Mouse (Mus musculus) hindlimb bud, embryonic 11.5 days (tissue): Measurements from ENCODE around the gene Arhgap15.

Experiments used
- DNase-seq: peaks from one replicate; pipeline ENCODE4 v3.0.0-alpha.2; 2012; ENCODE audit warnings: low read depth, low spot score; ENCODE audit errors: extremely low spot score

Gene Arhgap15

DNA sequence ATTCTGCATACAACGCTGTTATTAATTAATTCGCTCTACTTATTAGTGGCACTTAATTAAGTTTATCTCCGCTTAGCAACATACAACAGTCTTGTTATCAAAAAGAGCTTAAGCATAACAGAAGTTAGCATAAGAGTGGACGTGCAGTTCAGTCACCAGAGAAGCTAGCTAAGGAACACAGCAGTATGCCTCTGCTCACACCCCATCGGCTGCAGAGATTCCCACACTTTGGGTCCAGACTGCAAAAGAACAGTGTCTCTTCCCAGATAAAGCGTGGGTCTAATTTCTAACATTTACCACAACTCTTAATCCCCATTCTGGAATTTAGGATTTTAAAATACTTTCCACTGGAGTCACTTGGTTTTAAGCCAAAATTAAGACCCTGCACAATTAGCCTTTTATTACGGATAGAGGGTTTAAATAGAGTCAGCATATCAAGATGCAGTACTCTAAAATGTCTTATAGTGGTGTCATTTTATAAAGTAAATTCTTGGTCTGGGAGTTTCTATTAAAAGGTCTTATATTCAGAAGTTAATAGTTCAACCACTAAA, 400.0 kb downstream of the Arhgap15 start:
- DNase-seq, result no peak

DNA sequence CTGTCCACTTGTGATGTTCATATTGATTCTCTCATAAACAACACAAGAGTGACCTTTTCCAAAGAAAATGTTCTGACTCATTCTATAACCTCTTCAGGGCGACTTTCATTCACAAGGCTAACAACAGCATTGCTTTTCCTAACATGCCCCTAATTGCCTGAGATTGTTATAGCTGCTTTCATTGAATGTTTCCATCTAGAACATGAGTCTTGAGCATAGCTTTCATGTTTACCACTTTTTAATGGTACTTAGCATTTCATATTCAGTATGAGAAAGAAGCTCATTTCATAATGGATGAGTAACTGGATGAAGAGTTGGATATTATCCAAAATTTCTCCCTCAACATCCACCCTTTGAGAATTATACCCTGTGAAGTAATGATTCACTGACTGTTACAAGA, 403.7 kb downstream of the Arhgap15 start:
- no peak for DNase-seq

DNA sequence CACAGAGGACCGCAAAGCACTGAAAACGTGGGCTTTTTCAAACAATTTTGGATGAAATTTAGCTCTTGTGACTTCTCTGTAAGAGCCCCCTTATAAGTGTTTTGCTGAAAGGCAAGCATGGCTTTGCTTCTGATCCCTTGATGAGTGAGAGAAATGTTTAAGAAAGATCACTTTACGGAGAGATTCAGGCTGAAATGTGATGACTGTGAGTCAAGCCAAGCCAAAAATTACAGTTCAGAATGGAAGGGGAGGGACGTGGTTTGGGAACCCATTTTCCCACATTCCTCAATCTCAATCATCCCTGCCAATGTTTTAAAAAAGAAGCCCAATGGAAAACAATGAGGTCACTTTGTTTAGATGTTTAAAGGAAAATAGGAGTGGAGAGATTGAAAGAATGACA, 411.7 kb downstream of the Arhgap15 start:
- peak; percentile 8 for DNase-seq

DNA sequence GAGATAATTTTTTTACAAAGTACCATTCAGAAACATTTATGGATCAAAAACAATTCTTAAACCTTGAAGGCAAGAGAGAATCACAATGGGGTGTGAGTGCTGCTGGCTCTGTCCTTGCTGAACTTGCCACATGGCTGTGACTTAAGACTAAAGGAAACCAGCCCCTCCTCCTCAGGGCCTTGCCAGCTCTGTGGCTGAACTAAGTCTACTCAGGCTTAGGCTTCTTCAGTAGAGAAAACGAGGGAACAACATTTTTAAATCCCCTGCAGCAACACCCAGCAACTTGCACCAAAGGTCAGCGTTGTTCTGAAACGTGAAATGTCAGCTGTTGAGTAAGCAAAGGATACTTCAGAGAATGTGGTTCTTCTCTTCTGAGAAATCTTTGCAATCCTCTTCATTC, 417.2 kb downstream of the Arhgap15 start:
- no peak for DNase-seq

DNA sequence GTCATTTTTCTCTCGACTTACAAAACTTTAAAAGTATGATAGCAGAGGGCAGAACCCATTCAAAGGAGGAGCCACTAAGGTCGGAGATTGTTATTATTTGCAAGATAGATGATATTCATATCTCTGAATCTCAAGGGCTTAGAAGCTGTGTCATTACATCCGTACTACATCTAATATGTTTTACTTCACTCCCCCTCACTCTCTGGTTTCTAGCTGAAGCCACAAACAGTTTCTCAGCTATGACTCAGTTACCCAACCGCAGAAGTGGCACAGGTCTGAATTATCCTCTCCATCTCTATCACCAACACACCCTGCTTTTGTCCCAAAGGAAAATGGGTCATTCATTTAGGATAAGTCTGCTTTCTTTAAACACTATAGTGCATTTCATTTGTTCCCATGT, 418.1 kb downstream of the Arhgap15 start:
- DNase-seq, result no peak

DNA sequence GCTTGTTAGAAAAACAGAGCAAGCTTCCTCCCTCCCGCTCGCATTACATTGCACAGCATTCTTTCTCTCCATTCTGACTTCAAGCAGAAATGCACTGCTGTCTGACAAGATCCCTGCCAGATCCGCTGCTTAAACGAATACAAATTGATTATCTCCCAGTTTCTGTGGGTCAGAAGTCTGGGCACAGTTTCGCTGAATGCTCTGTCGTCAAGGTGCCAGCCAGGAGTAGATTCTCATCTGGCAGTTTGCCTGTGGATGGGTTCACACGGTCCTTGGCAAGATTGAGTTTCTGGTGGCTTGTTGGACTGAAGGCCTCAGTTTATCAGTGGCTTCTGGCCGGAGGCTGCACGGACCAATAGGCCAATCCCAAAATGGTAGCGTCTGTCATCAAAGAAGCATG, 435.9 kb downstream of the Arhgap15 start:
- no peak for DNase-seq

DNA sequence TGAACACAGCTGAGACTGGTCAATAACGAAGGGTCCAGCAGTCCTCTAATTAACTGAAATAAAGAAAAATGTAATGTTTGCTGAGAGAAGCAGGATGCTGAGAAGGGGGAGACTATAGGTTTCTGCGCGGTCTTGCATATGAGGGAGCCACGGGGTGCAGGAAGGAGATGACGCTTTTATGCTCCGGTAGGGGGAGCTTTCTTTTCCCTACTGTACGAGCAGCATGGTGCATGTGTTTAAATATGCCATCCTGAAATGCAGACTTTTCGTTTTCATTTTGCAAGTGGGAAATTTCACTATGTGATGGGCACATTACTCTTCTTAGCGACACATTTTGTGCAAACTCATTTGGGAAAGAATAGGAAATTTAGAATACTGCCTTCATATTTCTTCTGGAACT, 442.1 kb downstream of the Arhgap15 start:
- DNase-seq, result no peak

DNA sequence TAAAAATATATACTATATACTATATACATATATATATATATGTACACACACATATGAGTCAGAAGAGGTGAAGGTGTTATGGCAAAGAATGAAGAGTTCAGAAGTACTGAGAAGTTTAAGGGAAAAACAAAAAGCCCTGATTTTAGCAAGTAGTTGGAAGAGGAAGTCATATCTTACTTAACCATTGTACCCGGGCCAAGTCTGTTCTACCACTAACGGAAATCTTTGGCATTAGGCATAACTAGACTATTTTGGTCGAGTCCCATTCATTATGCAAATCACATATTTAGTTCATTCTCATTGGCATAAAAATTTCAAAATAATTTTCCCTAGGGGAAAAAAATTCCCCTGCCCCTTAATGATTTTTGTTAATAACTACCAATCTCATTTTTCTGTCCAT, 443.4 kb downstream of the Arhgap15 start:
- DNase-seq, result no peak

DNA sequence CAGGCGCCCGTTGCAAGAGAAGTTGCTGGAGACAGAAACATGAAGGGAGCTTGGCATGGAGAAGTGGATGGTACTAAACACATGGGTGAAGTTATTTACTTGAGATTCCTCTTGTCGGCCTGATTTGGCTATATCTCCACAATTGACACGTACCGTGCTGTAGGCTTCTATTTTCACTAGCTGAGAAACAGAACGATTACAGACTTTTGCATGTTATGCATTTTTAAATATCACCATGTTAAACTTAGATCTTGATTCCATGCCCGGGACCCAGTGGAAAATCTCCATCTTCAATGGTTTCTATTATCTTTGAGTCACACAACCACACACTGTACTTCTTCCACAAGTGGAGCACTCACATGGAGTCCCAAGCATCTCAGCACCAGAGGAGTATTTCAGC, 466.9 kb downstream of the Arhgap15 start:
- DNase-seq, result no peak

DNA sequence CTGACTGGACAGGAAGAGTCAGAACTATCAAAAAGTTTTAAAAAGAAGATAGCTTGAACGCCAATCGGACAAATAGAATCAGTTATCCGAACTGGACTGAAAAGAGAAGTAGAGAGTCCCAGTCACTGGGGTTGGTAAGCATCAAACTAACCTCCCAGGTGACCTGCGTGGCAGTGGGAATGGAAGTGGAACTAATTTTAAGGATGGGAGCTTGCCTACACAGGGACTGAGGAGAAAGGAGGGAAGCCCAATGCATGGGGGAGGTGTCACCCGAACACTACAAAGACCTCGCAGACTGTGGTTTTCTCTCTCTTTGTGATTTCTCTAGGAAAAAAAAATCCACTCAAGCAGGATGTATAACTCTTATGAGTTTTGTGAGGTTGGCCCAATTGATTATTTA, 469.2 kb downstream of the Arhgap15 start:
- DNase-seq, result no peak

DNA sequence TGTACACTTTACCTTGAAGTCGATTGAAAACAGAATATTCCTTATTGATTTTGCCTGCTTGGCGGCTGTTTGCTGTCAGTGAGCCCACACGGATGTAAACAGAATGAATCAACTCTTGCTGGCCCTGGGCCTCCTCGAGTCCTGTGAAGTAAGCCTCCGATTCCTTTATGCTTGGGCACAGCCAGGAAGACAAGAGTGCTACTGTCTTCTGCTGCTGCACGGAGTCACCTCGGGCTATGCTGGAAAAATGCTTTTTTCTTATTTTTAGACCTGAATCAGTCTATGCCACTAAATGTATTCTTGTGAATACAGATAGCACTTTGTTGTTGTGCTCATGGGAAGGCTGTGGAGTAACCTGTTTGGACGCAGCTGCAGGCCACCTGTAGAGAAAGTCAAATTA, 469.7 kb downstream of the Arhgap15 start:
- no peak for DNase-seq

DNA sequence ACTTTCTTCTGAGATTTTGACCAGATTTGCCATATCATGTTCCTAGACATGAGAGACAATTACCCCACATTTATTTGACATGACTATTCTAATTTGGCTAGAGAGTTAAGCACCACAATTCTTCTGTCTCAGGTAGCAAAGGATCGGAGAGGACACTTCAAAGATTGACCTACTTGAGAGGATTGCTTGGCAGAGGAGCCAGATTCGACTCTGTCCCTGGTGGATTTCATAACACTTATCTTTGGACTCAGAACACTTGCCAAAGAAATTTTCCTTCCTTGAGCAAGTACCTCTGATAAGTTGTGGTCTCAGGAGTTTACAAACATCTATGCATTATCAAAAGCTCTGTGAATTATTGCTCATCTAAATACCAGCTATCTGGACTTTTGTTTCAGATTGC, 473.1 kb downstream of the Arhgap15 start:
- DNase-seq, result no peak

DNA sequence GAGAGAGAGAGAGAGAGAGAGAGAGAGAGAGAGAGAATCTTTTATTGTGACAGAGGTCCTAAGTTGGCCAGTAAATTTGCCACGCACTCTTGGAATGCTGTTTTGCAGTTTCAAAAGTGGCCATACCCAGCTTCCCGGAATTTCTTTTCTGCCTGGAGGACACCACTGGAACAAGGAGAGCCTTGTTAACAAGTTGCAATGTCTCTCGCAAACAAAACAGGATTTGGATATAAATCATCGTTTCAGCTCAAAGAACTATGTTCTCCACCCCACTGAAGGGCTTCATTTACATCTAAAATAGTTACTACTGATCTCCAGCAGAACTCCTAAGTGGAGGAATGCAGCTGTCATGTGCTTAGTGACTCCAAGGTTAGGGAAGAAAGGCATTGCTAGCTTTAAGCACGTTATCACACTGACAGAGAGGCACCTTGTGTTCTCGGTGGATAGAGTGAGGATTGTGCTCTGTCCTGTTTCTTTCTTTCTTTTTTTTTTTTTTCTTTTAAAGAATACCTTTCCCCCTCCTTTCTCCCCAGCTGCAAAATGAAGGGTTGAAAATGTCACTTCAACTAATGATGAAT, 473.6 kb downstream of the Arhgap15 start:
- DNase-seq, result no peak

DNA sequence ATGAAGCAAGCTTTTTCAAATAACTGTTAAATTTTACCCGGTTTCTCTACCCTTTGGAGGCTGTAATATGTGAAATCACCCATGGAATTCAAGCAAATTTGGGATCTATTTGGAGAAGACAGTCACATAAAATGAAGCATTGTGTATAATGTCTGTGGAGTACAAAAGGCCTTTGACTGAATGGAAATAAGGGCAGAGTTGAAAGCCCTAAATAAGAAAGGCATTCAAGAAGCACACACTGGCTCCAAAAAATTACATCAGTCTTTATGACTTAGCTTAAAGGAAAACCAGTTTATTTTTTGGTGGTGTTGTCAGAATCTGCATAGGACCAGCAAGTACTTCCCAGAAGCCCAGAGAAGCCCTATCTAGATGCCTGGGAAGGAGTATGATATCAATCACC, 486.2 kb downstream of the Arhgap15 start:
- no peak for DNase-seq

DNA sequence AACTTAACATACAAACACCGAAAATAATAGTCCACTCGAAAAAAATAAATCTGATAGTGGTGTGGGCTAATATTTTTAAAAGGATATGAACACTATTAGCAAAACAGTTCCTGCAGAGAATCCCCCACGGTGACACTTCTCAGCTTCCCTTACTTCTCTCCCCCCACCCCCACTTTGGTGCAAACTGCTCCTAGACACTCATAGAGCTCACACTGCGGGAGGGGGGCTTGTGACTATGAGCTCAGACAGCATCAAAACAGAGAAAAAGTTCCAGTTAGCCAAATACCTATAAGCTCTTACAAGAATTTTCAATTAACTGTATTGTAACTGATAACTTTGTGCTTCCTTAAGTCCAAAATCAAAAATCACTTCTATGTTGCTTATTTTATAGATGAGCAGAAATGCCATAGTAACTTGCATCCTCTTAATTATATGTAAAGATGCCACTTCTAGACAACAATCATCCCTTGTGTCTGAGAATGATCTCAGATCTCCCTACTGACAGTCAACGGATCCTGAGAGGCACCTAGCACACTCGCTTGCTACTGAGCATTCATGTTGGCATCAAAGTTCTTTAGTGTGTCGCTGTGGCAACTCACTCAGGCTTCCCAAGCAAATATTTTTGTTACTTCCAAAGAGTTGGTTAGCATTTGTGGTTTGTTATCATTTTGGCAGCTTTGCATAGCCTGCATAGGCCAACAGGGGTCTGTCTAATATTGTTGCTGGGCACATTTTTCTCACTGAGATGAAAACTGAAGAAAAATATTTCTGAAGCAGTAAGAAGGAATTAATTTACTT, 493.2 kb downstream of the Arhgap15 start:
- no peak for DNase-seq

DNA sequence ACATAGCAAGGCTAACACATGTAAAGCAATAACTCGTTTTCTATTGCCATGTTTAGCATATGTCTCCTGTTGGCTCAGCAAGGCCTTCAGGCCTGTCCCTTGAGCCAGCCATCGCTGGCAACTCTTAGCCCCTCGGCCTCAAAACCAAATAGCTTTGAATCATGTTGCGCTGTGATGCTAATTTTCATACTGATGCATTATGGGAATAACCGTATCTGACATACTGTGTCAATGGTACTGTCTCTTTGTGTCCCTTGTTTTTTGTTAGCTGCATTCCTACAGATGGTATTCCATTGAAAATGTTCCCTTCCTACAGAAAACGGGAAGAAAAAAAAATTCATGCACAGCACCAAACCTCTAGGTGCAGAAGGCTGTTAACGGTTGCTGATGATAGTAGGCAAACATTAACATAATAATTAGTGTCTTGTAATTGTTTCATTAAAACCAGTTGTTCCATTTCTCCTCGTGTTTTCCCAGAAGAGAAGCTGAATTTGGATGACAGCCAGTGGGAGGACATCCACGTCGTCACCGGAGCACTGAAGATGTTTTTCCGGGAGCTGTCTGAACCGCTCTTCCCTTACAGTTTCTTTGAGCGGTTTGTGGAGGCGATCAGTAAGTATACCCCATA, 494.1 kb downstream of the Arhgap15 start:
- no peak for DNase-seq

DNA sequence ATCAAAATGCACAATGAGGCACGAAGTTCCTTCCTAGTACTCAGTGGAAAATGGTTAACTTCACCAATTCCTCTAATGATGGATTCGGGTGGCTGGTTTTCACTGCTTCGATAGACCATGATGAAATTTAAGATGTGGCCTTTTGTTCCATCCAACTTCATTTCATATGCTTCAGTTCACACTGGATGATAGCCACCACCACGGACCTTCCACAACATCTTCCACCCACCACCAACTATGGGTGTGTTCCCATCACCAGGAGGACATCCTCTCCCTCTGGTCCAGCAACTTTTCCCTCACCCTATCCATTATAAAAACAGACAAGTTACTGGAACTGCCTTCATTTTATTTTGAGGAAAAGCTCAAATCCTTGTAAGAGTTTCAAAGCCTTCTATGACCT, 506.7 kb downstream of the Arhgap15 start:
- DNase-seq, result no peak

DNA sequence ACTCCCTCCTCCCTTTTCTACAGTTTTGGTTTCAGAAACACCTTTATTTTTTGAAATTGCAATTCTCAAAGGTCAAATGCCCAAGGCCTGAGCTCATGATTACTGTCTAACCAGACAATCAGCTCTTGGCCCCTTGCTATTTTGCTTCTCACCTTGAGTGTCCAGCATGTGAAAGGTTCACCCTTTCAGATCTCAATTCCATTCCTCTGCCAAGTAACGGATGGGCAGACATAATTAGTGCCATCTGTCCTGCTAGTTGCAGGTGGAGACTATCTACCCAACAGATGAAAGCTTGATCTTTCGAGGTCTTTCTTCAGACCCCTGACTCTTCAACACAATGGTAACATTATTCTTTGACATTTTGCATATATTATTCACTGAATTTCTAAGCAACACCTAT, 509.3 kb downstream of the Arhgap15 start:
- no peak for DNase-seq

DNA sequence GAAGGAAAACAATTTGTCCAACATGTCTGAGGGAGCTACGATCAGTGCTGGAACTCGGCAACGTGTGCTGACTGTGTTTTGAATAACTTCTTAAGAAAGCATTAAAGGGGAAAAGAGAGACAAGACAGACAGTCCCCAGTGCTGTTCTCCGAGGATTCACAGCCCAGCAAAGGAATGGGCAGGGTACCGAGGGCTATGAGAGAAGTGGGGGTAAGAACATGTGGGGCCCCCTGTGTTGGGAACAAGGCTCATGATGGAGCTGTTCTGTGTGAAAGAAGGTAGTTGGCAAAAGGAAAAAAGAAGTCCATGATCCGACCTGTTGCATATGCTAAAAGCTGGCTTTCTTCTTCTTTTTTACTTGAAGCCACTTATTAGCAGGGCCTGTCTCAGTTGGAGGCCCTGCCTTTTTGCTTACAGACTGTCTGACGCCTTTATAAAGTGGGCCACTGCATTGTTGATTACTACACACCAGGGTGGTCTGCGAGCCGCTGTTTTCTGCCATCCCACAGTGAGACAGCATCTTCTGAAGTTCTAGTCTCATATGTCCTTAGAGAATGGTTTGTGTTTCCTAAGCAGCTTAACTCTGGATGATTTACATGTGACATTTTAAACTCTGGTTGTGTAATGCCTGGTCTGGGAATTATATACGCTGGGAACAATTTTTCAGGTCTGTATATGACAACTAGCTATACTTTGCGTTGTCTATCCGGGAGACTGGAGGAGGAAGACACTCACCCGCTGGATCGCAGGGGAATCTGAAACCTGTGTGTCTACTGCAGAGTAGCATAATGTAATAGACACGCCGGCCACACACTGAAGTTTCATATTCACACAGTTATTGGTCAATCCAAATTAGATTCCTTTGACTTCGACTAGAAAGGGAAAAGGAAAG, 523.1 kb downstream of the Arhgap15 start:
- DNase-seq, result no peak

DNA sequence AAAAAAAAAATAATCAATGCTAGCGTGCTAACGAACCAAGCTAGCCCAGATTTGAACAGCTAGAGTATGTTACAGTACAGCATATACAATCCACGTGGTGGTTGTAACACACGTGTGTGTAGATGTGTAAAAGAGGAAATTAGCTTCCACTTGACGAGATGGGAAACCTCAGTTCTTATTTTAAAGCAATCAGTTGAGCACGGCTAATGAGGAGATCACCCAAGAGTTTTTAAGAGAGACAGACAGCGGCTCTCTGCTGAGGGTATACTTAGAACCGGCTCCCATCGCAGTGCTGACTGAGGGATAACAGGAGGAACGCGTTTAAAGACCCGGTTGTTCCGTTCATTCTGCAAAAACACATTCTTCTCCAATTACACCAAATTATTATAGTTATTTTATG, 524.0 kb downstream of the Arhgap15 start:
- no peak for DNase-seq

DNA sequence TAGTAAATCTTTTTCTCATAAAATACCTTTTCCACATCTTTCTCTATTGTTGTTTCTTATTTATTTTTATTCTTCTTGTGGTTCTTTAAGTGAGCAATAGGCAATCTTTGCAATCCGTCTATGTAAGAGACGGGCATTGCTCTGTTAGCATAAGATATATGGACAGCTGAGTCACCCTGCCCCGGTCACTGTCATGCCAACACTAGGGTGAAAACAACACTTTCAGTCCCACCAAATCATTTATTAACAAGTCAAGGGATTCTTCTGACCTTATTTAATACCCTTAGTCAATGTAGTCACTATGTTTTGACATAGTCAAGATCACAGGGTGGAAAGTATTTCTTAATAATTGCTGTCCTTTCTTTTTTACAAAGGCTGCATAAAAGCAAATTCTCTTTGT, 525.8 kb downstream of the Arhgap15 start:
- DNase-seq, result no peak
